Mouse (Mus musculus): ENCODE data around the gene Sertad1. TPM values are rescaled to one million over a fixed set of nuclear protein-coding genes. Genes with fewer than 3 reads are reported as not detected.

The Sertad1 gene
- 59.1 TPM for total RNA-seq (2023)

GRCm38 (mm10) chr7:27486770-27487697 is at the start of gene Sertad1:
Sertad1 (plus strand) TSS chr7:27486910.

GRCm38 (mm10) chr7:27447419-27448286 is 39.1 kb upstream of the Sertad1 start, which contains the start of the genes Sptbn4 and Blvrb:
Sptbn4 (minus strand) TSS chr7:27447686.
Blvrb (plus strand) TSS chr7:27447978.

GRCm38 (mm10) chr7:27473156-27473834 is 13.4 kb upstream of the Sertad1 start, which contains the start of gene Sertad3:
Sertad3 (plus strand) TSS chr7:27473768.

GRCm38 (mm10) chr7:27499036-27499435 is 12.3 kb downstream of the Sertad1 start, which contains the start of gene Prx:
Prx (plus strand) TSS chr7:27499324.

GRCm38 (mm10) chr7:27522967-27523366 is 36.3 kb downstream of the Sertad1 start, which contains the start of gene Hipk4:
Hipk4 (plus strand) TSS chr7:27523267.

Other genes starting within 250 kb of the Sertad1 start
- 3.1 TPM for gene Numbl, start 228.5 kb upstream of the Sertad1 start, total RNA-seq (2023)
- 1.2 TPM for gene Ltbp4, start 149.2 kb upstream of the Sertad1 start, total RNA-seq (2023)
- 80.0 TPM for gene Shkbp1, start 130.9 kb upstream of the Sertad1 start, total RNA-seq (2023)
- not detected for gene Gm20479, start 129.5 kb upstream of the Sertad1 start, total RNA-seq (2023)
- gene Sptbn4, start 39.2 kb upstream of the Sertad1 start, total RNA-seq (2023), result not detected
- gene Blvrb, start 38.9 kb upstream of the Sertad1 start, total RNA-seq (2023), result 13.1 TPM
- gene Sertad3, start 13.1 kb upstream of the Sertad1 start, total RNA-seq (2023), result 9.9 TPM
- gene Prx, start 12.4 kb downstream of the Sertad1 start, total RNA-seq (2023), result 0.95 TPM
- 0.34 TPM for gene Hipk4, start 36.4 kb downstream of the Sertad1 start, total RNA-seq (2023)
- 135 TPM for gene Pld3, start 66.3 kb downstream of the Sertad1 start, total RNA-seq (2023)
- gene 2310022A10Rik, start 66.3 kb downstream of the Sertad1 start, total RNA-seq (2023), result 27.6 TPM
- gene Akt2, start 104.6 kb downstream of the Sertad1 start, total RNA-seq (2023), result 121 TPM
- not detected for gene Ttc9b, start 167.0 kb downstream of the Sertad1 start, total RNA-seq (2023)
- 15.2 TPM for gene Map3k10, start 187.7 kb downstream of the Sertad1 start, total RNA-seq (2023)
- 1.9 TPM for gene Zfp607b, start 202.4 kb downstream of the Sertad1 start, total RNA-seq (2023)
- 11.5 TPM for gene Zfp60, start 244.5 kb downstream of the Sertad1 start, total RNA-seq (2023)